Mouse (Mus musculus) T-helper 17 cell (primary cell): Measurements from ENCODE around the gene Tubb2b.

Experiments used
- in situ Hi-C, 2 experiments: fragments of 300-600 bp; cut with MboI, MseI; formaldehyde crosslinking; loops; 1 replicate in 1 of 2; 2 replicates in 1 of 2; pipeline ENCODE4 v1.15.1; 2025; ENCODE audit warnings: high pct_unique_total_duplicates in 2 of 2

The Tubb2b gene

DNA sequence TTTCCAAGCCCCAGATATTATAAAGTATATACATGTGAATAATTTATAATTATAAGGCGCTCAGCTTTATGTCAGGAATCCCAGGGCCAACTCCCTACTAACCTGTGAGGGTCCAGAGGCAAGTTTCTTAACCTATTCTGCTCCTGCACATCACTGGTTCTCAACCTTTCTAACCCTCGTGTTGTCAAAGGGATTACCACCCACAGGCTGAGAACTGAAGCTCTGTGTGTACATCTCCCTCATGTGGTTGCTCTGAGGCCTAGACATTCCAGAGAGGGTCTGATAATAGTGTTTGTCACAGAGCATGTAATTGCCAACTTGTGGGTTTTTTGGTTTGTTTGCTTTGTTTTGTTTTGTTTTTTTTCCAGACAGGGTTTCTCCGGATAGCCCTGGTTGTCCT is 16.6 kb upstream of the Tubb2b start:
- in situ Hi-C loops = loop anchor here in 1 of 2 experiments (25.0 kb wide), 1 partner anchor 1590 kb away; no protein-coding TSS in a partner anchor

DNA sequence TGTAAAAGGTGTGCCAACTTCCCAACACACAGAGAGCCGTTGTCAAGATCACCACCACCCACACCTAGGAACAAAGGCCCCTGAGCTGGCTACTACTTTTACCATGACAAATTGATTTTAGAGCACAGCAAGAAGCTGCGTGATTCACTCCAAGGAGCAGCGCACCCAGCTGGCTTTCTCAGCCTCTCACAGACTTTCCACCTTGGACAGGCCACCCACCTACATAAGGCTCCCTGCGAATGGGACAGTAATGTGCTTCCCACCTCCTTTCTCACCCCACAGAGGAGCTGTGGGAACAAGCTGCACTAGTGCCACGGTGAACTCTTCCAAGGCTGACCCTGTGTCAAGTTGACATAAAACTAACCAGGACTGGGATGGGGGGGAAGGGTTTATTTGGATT is 13.1 kb upstream of the Tubb2b start:
- in situ Hi-C loops = loop anchor here in 1 of 2 experiments (25.0 kb wide), 1 partner anchor 1594 kb away; no protein-coding TSS in a partner anchor

DNA sequence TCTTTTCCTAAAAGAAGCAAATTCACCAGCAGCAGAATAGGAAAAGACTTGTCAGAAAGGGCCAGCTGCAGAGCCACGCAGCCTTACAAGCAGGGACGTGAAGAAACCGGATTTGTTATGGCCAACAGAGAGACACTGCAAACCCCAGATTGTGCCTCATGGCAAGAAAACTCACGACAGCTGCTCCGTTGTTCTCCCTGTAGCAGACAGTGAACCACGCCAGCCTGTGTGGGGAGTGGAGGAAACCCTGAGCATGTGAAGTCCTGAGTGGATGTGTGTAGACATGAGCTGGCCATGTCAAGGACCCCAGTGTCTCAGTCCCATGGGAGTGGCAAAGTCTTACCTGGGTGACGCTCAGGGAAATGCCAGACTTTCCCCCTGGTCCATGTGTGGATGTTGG is 6.3 kb upstream of the Tubb2b start:
- in situ Hi-C loops = loop anchor here in 1 of 2 experiments (25.0 kb wide), 1 partner anchor 1601 kb away; no protein-coding TSS in a partner anchor

DNA sequence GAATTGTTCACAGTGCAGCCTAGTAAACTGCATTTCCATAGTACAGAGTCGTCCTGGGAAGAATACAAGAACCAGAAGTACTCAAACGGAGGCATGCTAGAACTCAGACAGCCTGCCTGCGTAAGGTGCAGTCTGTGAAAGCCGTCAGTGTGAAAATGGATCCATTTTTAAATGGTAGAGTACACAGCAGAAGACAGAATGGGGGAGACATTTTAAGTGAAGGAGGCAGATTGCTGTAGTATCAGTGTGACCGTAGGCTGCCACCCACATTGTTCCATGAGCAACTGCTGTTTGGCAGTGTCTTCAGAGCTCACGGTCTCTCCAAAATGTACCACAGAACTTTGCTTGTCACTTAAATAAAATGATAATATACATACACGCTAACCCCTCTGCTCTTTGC is 4.0 kb upstream of the Tubb2b start:
- in situ Hi-C loops = loop anchor here in 1 of 2 experiments (25.0 kb wide), 1 partner anchor 1603 kb away; no protein-coding TSS in a partner anchor

DNA sequence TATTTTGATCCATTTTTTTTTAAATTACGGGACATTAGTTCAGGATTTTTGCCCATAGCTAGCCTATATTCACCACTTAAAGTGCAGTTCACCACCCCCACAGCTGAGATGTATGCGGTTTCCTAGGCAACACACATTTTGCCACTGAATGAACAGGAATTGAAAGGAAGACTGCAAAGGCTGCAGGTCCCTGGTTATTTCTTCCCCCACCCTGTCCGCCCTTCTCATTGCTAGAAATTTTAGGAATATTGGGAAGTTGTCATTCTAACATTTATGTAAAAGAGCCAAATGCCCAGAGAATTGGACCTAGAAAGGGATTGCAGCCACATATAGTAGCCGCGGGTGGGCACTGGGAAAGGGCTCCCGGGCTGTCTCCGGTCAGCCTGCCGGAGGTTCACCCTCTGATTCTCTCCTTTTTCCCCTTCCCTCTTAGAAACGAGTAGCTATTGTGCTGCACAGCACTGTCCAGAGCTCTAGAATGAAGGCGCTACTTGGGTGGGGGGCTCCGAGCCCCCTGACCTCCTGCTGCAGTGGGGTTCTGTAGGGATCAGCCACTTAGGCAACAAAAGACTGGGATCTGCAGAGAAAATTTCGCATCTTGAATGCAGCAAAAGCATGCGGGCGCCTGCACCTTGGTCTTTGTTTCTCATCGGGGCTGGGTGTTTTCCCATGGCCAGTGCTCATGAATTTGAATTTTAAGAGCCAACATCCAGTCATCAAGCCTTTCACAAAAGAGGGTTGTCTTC is 3.2 kb upstream of the Tubb2b start:
- in situ Hi-C loops = loop anchor here in 1 of 2 experiments (25.0 kb wide), 1 partner anchor 1604 kb away; no protein-coding TSS in a partner anchor

DNA sequence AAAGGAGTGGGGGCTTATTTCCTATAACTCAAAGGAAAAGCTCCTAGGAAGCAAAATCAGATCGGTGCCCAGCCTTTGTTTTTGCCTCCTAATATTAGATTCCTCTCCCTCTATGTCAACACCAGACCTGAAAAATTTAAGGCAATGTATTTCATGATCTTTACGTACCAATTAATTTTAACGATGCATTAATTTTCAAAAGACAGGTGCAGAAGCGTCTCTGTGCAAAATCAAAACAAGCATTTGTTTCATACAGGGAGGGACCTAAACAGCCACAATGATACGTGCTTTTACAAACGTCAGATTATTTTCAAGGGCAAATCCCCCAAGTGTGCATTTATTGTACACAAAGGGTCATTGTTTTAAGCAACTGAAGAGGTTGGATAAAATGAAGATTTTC is 2.6 kb upstream of the Tubb2b start:
- in situ Hi-C loops = loop anchor here in 1 of 2 experiments (25.0 kb wide), 1 partner anchor 1604 kb away; no protein-coding TSS in a partner anchor

DNA sequence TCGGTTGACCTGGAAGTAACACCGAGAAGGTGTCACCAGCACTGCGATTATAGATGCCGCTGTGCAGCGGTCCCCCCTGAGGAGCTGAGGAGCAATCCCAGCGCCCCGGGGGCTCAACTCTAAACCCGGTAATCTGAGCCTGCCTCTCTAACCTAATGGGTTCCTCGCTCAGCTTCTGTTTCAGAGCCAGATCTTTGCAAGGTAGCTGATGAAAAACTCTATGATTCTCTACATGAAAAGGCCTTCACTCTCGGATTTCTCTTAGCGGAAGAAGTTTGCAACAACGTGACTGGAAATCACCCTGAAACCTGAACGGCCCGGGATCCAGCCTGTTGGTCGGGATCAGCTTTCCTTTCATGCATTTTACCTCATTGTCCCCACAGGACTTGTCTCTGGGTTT is 2.0 kb upstream of the Tubb2b start:
- in situ Hi-C loops = loop anchor here in 1 of 2 experiments (25.0 kb wide), 1 partner anchor 1605 kb away; no protein-coding TSS in a partner anchor

DNA sequence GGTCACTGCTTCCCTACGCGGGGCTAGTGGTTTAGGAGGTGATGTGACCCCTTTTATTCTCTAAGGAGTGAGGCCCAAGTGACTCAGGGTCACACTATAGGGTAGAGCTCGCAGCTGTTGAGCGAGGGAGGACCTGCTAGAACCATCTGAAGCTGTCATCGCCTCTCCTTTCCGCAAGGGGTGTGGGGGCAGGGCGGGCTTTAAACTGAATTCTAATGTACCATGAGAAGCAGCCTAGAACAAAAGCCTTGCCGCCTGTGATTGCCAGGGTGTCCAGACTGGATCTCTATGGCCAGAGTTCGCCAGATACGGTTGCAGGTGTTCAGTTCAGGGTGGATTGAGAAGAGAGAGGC is 1.4 kb upstream of the Tubb2b start:
- in situ Hi-C loops = loop anchor here in 1 of 2 experiments (25.0 kb wide), 1 partner anchor 1606 kb away; no protein-coding TSS in a partner anchor

DNA sequence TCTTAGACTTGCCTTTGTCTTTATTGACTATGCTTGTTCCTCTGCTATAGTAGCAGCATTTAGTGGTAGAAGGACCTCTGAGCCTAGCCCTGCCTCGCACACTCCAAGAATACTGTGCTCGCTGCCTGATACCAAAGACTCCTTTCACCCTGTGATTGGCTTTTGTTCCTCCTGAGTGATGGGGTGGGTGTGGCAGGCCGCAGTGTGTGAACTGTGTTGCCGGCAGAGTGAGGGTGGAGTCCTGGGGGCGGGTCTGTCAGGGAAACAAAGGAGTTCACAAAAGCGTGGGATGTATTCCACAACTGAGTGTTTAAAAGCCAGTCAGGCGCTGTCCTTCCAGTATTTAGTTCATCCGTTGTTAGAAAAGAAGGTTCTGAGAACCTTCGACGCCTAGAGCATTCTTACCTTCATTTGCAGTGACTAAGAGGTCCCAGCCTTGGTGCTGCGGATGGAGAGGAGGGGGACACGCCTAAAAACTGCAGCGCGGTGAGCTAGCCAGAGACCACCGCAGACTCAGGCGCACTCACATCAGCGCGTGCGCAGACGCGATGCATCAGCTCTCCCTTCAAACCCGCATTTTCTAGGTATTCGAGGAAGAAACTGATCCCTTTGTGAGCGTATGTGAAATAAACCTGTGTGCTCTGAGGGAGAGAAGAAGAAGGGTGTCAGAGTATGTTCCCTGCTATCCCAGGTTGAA is 893 bp upstream of the Tubb2b start:
- in situ Hi-C loops = loop anchor here in 1 of 2 experiments (25.0 kb wide), 1 partner anchor 1606 kb away; no protein-coding TSS in a partner anchor

DNA sequence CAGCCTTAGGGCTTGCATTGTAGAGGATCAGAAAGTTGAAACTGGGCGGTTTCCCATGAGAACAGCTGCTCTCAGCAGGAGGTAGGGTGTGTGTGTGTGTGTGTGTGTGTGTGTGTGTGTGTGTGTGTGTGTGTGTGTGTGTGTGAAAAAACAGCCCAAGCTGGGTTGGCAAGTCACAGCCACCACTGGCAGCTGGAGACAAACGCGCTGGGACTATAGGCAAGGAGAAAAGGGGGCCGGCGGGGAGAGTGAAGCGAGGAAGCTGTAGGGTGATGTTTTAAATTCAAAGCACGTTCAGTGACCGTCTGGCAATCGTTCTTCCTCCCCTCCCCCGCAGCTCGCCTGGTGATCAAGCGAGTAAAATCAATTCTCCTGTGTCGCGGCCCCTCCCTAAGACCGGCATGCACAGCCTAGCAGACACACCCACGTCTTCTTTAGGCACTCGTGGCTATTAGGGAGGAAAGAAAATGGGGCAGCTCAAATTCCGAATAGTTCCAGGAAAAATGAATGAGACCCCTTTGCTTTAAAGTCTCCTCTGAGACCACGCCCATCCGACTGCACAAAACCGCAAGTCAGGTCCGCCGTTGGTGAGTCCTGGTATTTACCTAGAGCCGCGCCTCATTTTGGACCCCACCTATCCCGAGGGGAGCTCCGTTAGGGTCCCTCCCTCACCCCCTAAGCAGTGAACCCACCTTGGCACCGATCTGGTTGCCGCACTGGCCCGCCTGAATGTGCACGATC is 611 bp downstream of the Tubb2b start:
- in situ Hi-C loops = loop anchor here in 1 of 2 experiments (5.0 to 25.0 kb wide), 2 partner anchors 52 to 1608 kb away; partner anchors contain the start of gene Tubb2a

DNA sequence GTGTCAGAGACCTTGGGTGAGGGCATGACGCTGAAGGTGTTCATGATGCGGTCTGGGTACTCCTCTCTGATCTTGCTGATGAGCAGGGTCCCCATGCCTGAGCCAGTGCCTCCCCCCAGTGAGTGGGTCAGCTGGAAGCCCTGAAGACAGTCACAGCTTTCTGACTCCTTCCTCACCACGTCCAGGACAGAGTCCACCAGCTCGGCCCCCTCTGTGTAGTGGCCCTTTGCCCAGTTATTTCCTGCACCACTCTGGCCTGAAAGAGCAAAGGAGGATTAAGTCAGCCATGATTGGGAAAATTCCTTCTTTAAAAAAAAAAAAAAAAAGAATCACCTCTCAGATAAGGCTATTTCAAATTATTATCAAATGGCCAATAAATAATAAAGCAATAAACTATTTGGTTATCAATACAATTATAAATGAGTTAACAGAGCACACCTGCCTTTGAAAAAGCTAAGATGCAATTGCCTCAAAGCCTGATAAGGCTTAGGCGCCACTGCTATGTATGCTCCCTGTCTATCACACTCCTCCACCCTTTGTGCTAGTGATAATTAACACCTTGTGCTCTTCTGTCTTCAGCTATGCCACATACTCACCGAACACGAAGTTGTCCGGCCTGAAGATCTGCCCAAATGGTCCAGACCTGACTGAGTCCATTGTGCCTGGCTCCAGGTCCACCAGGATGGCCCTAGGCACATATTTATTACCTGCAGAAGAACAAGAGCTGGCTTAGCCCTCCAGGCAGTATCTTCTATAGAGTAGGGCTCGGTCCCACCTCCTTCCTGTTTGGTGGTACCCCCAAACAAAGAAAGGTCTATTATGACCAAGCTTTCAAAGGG is 1.8 kb downstream of the Tubb2b start:
- in situ Hi-C loops = loop anchor here in 1 of 2 experiments (5.0 to 25.0 kb wide), 2 partner anchors 51 to 1609 kb away; partner anchors contain the start of gene Tubb2a

DNA sequence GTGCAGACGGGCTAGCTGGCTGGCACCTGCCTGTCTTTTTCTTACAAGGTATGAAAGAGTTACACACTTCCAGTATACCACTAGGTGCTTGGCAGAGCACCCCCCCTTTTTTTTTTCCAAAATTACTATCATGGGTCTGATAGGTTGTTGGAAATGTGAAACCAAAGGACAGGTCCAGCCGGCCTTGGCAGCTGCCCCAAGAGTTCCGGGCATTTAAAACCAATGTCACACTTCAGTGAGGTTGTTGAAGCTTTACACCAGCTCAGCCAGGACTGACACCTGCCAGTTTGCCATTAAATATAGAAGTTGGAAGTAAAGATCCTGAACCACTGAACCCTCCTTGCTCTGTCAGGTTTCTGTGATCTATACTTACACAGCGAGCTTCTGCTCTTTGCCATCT is 4.6 kb downstream of the Tubb2b start:
- in situ Hi-C loops = loop anchor here in 1 of 2 experiments (5.0 to 25.0 kb wide), 2 partner anchors 48 to 1612 kb away; partner anchors contain the start of gene Tubb2a

DNA sequence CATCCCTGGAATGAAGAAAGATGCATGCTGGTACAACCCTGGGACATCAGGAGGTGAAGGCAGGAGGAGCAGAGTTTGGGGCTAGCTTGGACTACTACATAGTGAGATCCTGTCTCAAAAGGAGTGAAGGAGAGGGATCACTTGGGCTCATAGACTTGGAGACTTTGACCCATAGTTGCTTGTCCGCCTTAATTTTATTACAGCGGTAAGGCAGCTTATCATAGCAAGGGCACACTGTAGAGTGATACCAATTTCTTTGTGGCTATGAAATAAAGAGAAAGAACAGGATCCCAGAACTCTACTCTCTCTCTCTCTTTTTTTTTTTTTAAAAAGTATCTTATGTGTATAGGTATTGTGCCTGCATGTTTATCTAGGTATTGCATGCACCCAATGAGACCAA is 9.7 kb downstream of the Tubb2b start:
- in situ Hi-C loops = no loop called here

DNA sequence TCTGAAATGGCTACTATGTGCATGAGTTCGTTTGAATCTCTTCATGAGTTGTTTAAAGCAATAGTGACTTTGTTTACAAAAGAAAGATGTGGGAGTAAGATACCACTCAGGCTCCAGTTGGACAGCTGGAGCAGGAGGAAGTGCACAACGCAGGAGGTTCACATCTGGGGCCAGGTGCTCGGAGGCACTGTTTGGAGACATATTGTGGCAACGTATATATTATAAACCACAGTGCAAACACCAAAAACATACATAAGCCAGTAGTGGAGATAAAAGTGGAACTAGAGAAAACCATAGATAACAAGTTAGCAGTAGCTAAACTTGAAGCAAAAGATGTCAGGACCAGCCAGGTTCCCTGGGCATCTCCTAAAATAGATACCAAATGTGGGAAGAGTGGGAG is 10.9 kb downstream of the Tubb2b start:
- in situ Hi-C loops = no loop called here

DNA sequence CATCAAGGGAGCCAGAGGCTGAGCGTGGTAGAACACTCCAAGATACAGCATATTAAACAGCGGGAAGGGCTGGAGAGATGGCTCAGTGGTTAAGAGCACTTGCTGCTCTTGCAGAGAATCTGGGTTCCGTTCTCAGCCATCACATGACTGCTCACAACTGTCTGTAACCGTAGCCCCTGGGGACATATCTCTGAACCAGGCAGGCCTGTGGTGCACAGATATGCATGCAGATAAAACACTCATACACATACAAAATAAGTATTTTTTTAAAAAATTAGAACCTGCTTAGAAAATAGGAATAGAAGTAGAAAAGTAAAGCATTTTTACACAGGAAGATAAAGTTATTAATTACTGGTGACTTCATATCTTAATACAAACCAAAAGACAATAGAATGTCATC is 11.4 kb downstream of the Tubb2b start:
- in situ Hi-C loops = no loop called here

DNA sequence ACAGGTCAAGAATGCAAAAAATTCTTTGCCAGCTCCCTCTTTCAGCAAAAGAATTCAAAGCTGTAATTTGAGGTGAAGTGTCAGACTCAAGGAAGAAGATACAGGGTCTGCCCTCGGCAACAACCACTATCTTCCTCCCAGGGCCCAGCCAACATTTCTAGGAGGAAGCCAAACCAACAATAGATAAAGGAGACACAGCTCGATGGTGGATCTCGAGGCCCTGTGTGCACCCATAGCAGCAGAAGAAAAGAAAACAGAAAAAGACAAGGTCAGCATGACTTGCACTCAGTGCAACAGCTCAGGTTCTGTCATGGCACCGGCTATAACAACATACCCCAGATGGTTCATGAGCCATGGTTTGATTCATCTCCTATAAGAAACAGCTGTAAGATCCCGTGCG is 13.8 kb downstream of the Tubb2b start:
- in situ Hi-C loops = no loop called here

DNA sequence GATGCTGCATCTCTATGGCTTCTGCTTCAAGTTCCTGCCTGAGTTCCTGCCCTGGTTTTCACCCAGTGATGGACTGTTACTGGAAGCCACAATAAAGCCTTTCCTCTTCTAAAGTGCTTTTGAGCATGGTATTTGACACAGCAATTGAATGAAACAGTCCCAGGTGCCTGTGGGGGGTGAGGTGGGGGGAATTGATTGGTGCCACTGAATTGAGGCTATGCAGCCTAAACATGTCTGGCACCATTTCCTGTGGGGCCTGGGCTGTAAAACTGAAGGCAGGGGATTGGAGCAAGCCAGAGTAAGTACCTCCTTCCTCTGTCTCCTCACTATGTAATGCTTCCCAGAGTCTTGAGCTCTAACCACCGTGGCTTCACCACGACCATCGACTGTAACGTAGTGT is 15.6 kb downstream of the Tubb2b start:
- in situ Hi-C loops = no loop called here

DNA sequence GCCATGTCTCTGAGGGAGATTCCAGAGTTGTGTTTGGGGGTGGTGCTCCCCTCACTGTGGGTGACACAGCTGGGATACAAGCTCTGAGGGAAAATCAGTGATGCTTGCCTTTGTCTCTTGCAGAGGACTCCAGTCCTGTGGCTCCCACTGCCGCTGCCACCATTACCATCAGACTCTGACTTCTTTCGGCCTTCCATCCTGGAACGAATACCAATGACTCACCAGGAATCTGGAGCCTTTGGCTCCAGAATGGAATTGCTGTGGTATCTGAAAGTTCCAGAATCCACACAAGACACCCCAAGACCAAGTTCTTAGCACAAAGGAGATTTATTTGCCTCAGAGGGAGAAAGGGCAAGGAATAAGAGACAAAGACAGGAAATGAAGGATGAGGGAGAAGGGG is 17.2 kb downstream of the Tubb2b start:
- in situ Hi-C loops = no loop called here

DNA sequence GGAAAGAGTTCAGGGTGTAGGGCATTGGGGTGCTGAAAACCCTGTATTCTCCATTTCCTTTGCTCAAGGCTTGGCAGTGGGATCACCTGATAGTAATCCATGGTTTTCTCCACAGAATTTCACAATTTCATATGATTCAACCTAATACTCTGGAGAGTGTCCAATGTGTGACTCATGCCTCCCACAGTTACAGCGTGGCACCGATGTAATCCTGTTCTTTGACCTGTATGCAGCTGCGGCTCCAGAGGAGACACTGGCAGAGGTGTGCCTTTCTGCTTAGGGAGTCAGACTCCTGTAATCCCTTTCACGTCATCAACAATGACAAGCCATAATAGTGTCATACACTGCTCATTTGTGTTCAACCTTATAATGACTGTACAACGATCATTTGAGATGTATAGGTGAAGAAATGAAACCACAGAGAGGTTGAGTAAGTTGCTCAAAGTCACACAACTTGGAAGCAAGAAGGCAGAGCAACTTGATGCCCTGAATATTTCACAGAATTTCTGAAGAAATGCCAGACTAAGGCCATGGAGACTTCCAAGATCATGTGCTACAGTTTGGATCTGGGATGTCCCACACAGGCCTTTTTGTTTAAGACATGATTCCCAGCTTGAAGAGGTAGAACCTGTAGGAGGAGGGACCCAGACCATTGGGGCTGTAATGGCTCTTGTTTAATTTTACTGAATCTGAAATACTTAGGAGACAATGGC is 17.7 kb downstream of the Tubb2b start:
- in situ Hi-C loops = no loop called here

DNA sequence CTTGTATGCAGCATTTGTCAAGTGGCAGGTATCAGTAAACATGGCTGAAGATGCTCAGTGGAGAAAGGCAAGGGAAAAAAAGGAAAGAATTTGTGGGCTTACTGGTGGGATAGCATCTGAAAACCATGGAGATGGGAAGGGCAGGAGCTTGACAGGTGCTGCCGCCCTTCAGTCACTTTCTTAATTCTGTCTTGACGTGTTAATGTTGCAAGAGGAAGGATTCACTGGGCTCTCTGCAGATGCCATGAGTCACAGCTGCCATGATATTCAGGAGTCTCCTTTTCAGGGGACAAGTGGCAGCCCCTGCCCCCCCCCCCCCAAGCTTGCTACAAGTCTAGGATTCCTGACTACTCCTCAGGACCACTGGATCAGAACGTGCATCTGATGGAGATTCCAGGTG is 18.4 kb downstream of the Tubb2b start:
- in situ Hi-C loops = no loop called here
